Mouse (Mus musculus): ENCODE results near the gene Fam227a. TPM values are rescaled to one million over a fixed set of nuclear protein-coding genes. Genes with fewer than 3 reads are reported as not detected.
A peak's percentile ranks its signal among the peaks of the same experiment; 100 is the strongest.

Gene Fam227a
- polyA plus RNA-seq, 1 experiment from 2014 or later, result 3.5 TPM

GRCm38 (mm10) chr15:79693740-79694139 is 35.0 kb upstream of the Fam227a start:
- Histone ChIP-seq H3K9me3 (ENCODE audit: control insufficient read depth, low read length) (no peaks in the 10 kb centered on the region), H3K27me3 (ENCODE audit: control insufficient read depth, insufficient read depth, low read length) (no peaks in the 10 kb centered on the region), H3K4me2 (ENCODE audit: low read depth) (no peak overlapping the region), H3K9ac (ENCODE audit: low read length) (no peak overlapping the region), H3K27ac (ENCODE audit: low read depth, low read length) (no peak overlapping the region), H3K4me1 (ENCODE audit: control insufficient read depth, insufficient read depth, low read length) (peaks cover 6% of the 10 kb centered on the region), H3K4me3 (ENCODE audit: low read depth, low read length) (no peak overlapping the region), H3K36me3 (ENCODE audit: control insufficient read depth, insufficient read depth, low read length) (no peaks in the 10 kb centered on the region)
- ATAC-seq (ENCODE audit: insufficient read depth, low FRiP score, low TSS enrichment) (no peak), DNase-seq (ENCODE audit: low spot score) (no peak)
- 84% methylated on average over 11 of the region's 11 CpGs for WGBS

GRCm38 (mm10) chr15:79692334-79692733 is 33.6 kb upstream of the Fam227a start:
- Histone ChIP-seq H3K27me3 (ENCODE audit: control insufficient read depth, insufficient read depth, low read length) (no peaks in the 10 kb centered on the region), H3K9ac (ENCODE audit: low read length) (no peak overlapping the region), H3K4me2 (ENCODE audit: low read depth) (no peak overlapping the region), H3K4me3 (ENCODE audit: low read depth, low read length) (no peak overlapping the region), H3K9me3 (ENCODE audit: control insufficient read depth, low read length) (no peaks in the 10 kb centered on the region), H3K36me3 (ENCODE audit: control insufficient read depth, insufficient read depth, low read length) (no peaks in the 10 kb centered on the region), H3K4me1 (ENCODE audit: control insufficient read depth, insufficient read depth, low read length) (peaks cover 6% of the 10 kb centered on the region), H3K27ac (ENCODE audit: low read depth, low read length) (no peak overlapping the region)
- ATAC-seq (ENCODE audit: insufficient read depth, low FRiP score, low TSS enrichment) (no peak), DNase-seq (ENCODE audit: low spot score) (no peak)
- WGBS, result 76% methylated on average over 5 of the region's 5 CpGs

DNA sequence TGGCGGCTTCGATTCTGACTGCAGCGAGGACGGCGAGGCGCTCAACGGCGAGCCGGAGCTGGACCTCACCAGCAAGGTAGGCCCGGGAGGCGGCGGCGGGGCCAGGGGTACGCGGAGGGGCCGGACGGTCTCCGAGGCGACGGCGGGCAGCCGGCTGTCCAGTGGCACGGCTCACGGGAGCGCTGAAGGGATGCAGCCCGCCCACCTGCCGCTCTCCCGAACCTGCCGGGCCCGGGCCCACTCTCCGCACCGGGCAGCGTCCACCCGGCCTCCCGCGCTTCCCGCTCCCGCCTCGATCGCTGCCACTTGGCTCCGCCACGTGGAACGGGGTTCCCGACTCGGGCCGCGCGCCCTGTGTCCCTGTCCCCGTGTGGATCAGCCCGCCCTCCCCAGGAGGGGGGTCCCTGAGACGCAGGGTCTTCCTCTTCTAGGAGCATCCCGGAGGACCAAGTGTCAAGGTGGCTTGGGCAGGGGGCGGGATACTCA is 32.3 kb upstream of the Fam227a start:
- Histone ChIP-seq H3K27me3 (ENCODE audit: control insufficient read depth, insufficient read depth, low read length) (no peaks in the 10 kb centered on the region), H3K9ac (ENCODE audit: low read length) (peak overlapping the region; percentile 85), H3K4me1 (ENCODE audit: control insufficient read depth, insufficient read depth, low read length) (peaks cover 12% of the 10 kb centered on the region), H3K4me2 (ENCODE audit: low read depth) (peak overlapping the region; percentile 83), H3K9me3 (ENCODE audit: control insufficient read depth, low read length) (no peaks in the 10 kb centered on the region), H3K27ac (ENCODE audit: low read depth, low read length) (peak overlapping the region; percentile 71), H3K36me3 (ENCODE audit: control insufficient read depth, insufficient read depth, low read length) (no peaks in the 10 kb centered on the region), H3K4me3 (ENCODE audit: low read depth, low read length) (peak overlapping the region; percentile 81)
- 0% methylated on average over 45 of the region's 53 CpGs for WGBS
- no peak for DNase-seq (ENCODE audit: low spot score)
- peak; percentile 41 for ATAC-seq (ENCODE audit: insufficient read depth, low FRiP score, low TSS enrichment)

- WGBS, result under 1% methylated on average over 45 of the region's 45 CpGs
Measured at GRCm38 (mm10) chr15:79690426-79691022, 31.8 kb upstream of the Fam227a start, which contains the start of gene Gtpbp1. Gtpbp1 (plus strand) TSS chr15:79690845.

GRCm38 (mm10) chr15:79689662-79690425 is 31.1 kb upstream of the Fam227a start:
- Histone ChIP-seq H3K4me1 (ENCODE audit: control insufficient read depth, insufficient read depth, low read length) (peaks cover 24% of the 10 kb centered on the region), H3K36me3 (ENCODE audit: control insufficient read depth, insufficient read depth, low read length) (no peaks in the 10 kb centered on the region), H3K27me3 (ENCODE audit: control insufficient read depth, insufficient read depth, low read length) (no peaks in the 10 kb centered on the region), H3K27ac (ENCODE audit: low read depth, low read length) (no peak overlapping the region), H3K9me3 (ENCODE audit: control insufficient read depth, low read length) (no peaks in the 10 kb centered on the region), H3K4me2 (ENCODE audit: low read depth) (peak overlapping the region; percentile 52), H3K4me3 (ENCODE audit: low read depth, low read length) (peak overlapping the region; percentile 81), H3K9ac (ENCODE audit: low read length) (no peak overlapping the region)
- ATAC-seq (ENCODE audit: insufficient read depth, low FRiP score, low TSS enrichment), result no peak
- no peak for DNase-seq (ENCODE audit: low spot score)
- 17% methylated on average over 24 of the region's 24 CpGs for WGBS

More at GRCm38 (mm10) chr15:79690426-79691022, 31.8 kb upstream of the Fam227a start, which contains the start of gene Gtpbp1:
- Histone ChIP-seq H3K27me3 (ENCODE audit: control insufficient read depth, insufficient read depth, low read length) (no peaks in the 10 kb centered on the region), H3K9me3 (ENCODE audit: control insufficient read depth, low read length) (no peaks in the 10 kb centered on the region), H3K27ac (ENCODE audit: low read depth, low read length) (peak within 1 kb of the TSS; percentile 71), H3K9ac (ENCODE audit: low read length) (peak within 1 kb of the TSS; percentile 85), H3K4me2 (ENCODE audit: low read depth) (peak within 1 kb of the TSS; percentile 83), H3K36me3 (ENCODE audit: control insufficient read depth, insufficient read depth, low read length) (no peaks in the 10 kb centered on the region), H3K4me3 (ENCODE audit: low read depth, low read length) (peak within 1 kb of the TSS; percentile 81), H3K4me1 (ENCODE audit: control insufficient read depth, insufficient read depth, low read length) (peaks cover 17% of the 10 kb centered on the region)
- DNase-seq (ENCODE audit: low spot score) (peak; percentile 95), ATAC-seq (ENCODE audit: insufficient read depth, low FRiP score, low TSS enrichment) (peak; percentile 97)

- Histone ChIP-seq H3K27ac (ENCODE audit: low read depth, low read length) (peak overlapping the region; percentile 89), H3K4me2 (ENCODE audit: low read depth) (peak overlapping the region; percentile 48), H3K9me3 (ENCODE audit: control insufficient read depth, low read length) (no peaks in the 10 kb centered on the region), H3K4me3 (ENCODE audit: low read depth, low read length) (peak overlapping the region; percentile 85), H3K27me3 (ENCODE audit: control insufficient read depth, insufficient read depth, low read length) (no peaks in the 10 kb centered on the region), H3K36me3 (ENCODE audit: control insufficient read depth, insufficient read depth, low read length) (no peaks in the 10 kb centered on the region), H3K4me1 (ENCODE audit: control insufficient read depth, insufficient read depth, low read length) (peaks cover 32% of the 10 kb centered on the region), H3K9ac (ENCODE audit: low read length) (peak overlapping the region; percentile 89; the same call in 1 of the 2 replicates)
- DNase-seq (ENCODE audit: low spot score) (no peak), ATAC-seq (ENCODE audit: insufficient read depth, low FRiP score, low TSS enrichment) (no peak)
- WGBS, result 5% methylated on average over 8 of the region's 8 CpGs
Measured at GRCm38 (mm10) chr15:79688268-79688956, 29.7 kb upstream of the Fam227a start.

DNA sequence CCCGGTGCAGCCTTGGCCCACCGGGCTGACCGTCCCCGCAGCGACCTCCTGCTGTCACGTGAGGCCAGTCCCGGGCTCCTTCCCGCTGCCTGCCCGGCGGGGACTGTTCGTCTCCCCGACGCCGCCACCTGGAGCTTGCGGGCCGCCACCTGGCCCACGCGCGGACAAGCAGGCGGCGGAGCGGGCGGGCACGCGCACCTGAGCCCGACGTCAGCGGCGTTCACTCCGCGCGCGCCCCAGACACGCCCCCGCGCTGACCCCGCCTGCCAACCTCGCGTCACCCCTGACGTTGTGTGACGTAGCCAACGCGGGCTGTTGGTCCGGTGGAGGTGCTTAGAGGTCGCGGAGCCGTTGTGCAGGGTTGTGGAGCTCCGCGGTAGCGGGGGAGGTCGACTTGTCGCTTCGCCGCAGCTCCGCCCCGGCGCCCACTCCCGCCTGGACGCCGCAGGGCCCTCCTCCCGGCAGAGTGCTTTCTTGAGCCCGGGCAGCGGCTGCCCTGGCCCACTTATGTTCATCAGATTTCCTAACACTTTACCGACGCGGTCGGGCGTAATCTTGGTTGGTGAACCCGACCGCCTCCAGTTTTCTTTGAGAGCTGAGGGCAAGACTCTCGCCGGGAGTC is 29.0 kb upstream of the Fam227a start, which contains the start of gene Josd1:
Josd1 (minus strand) TSS at position 274 of the 622 bp plus-strand sequence.
- WGBS, result under 1% methylated on average over 70 of the region's 72 CpGs
- peak; percentile 92 for DNase-seq (ENCODE audit: low spot score)

GRCm38 (mm10) chr15:79687175-79687574 is 28.4 kb upstream of the Fam227a start:
- DNase-seq (ENCODE audit: low spot score), result no peak
- 0% methylated on average over 33 of the region's 33 CpGs for WGBS
- no peaks in the 10 kb centered on the region for H3K9me3 ChIP-seq (ENCODE audit: control insufficient read depth, low read length)

More for the DNA sequence above, 29.0 kb upstream of the Fam227a start, which contains the start of gene Josd1:
- peak within 1 kb of the TSS; percentile 89 for H3K27ac ChIP-seq (ENCODE audit: low read depth, low read length)
- no peaks in the 10 kb centered on the region for H3K9me3 ChIP-seq (ENCODE audit: control insufficient read depth, low read length)
- peak within 1 kb of the TSS; percentile 85 for H3K4me3 ChIP-seq (ENCODE audit: low read depth, low read length)
- peak within 1 kb of the TSS; percentile 89 for H3K9ac ChIP-seq (ENCODE audit: low read length)
- peak within 1 kb of the TSS; percentile 48 for H3K4me2 ChIP-seq (ENCODE audit: low read depth)
- H3K36me3 ChIP-seq (ENCODE audit: control insufficient read depth, insufficient read depth, low read length), result no peaks in the 10 kb centered on the region
- no peaks in the 10 kb centered on the region for H3K27me3 ChIP-seq (ENCODE audit: control insufficient read depth, insufficient read depth, low read length)
- H3K4me1 ChIP-seq (ENCODE audit: control insufficient read depth, insufficient read depth, low read length), result peaks cover 32% of the 10 kb centered on the region
- peak; percentile 49; the same call in 1 of the 2 replicates for ATAC-seq (ENCODE audit: insufficient read depth, low FRiP score, low TSS enrichment)

More at GRCm38 (mm10) chr15:79687175-79687574, 28.4 kb upstream of the Fam227a start:
- H3K27me3 ChIP-seq (ENCODE audit: control insufficient read depth, insufficient read depth, low read length), result no peaks in the 10 kb centered on the region
- peaks cover 32% of the 10 kb centered on the region for H3K4me1 ChIP-seq (ENCODE audit: control insufficient read depth, insufficient read depth, low read length)
- H3K4me2 ChIP-seq (ENCODE audit: low read depth), result peak overlapping the region; percentile 48
- no peak for ATAC-seq (ENCODE audit: insufficient read depth, low FRiP score, low TSS enrichment)
- H3K36me3 ChIP-seq (ENCODE audit: control insufficient read depth, insufficient read depth, low read length), result no peaks in the 10 kb centered on the region
- peak overlapping the region; percentile 89 for H3K9ac ChIP-seq (ENCODE audit: low read length)
- H3K27ac ChIP-seq (ENCODE audit: low read depth, low read length), result peak overlapping the region; percentile 89
- H3K4me3 ChIP-seq (ENCODE audit: low read depth, low read length), result peak overlapping the region; percentile 85
